Mouse (Mus musculus): Measurements from ENCODE around the gene Phlpp2. TPM values are rescaled to one million over a fixed set of nuclear protein-coding genes. Genes with fewer than 3 reads are reported as not detected.

Gene Phlpp2
- polyA plus RNA-seq, 1 experiment, result 2.9 TPM

DNA sequence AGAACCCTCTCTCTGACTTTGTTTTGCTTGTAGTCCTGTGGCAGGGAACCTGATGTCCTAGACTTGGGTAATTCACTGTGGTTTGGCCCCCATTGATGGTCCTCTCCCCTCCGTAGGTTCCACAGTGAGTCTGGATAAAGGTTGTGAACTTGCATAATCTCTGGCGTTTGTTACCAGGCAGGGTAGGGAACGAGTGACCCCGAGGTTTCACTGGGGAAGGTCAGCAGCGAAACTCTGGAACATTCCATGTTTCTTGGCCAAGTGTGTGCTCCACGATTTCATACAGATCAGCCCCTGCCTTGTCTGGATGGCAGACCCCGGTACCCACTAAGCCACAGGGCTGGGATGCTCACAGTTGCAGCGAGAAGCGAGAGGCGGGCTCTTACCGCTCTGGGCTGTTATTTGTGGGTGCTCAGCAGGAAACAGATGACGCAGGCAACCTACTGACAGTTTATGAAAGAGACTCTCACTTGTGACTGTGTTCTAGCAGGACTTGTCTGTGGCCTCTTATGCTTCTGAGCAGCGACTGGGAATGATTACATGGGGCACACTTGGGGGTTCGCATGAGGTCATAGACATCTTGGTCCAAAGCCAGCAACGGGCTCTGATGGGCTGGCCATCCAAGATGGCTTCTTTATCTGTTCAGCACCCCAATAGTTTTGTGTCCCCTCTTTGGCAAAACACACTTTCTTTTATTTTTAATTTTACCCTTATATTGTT lies 114.2 kb downstream of the Phlpp2 start:
- TF ChIP-seq CTCF (IDR thresholded peaks at IDR 0.05; ENCODE audit: control insufficient read depth, insufficient read depth, insufficient replicate concordance, low read depth, low read length), result no peak
- TF ChIP-seq POLR2A (IDR thresholded peaks at IDR 0.05; ENCODE audit: control insufficient read depth, low read depth, low read length), result no peak
- Histone ChIP-seq H3K36me3 (ENCODE audit: control insufficient read depth, insufficient read depth, low read length) (no peaks in the 10 kb centered on the region), H3K27me3 (ENCODE audit: control insufficient read depth, insufficient read depth, low read length) (no peaks in the 10 kb centered on the region), H3K27ac (ENCODE audit: control insufficient read depth, insufficient read depth, low read depth, low read length) (no peak overlapping the region), H3K4me3 (ENCODE audit: control insufficient read depth, low read depth, low read length) (no peak overlapping the region), H3K4me1 (ENCODE audit: control insufficient read depth, insufficient read depth, low read length) (peaks cover 6% of the 10 kb centered on the region)

DNA sequence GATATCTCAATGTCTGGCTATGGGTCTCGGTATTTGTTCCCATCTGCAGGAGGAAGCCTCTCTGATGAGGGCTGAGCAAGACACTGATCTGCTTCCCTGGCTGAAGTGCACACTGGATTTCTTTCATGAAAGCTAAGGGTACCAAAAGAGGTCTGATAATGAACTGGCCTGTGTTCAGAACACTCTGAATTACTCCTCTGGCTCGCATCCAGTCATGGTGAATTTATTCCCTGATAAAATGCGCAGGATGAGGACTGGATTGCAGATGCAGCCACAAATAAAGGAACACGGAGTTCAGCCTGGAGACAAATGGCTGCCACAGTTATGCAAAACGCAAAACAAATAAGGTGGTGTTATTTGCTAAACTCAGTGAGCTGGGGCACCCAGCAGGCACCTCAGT lies 115.6 kb downstream of the Phlpp2 start:
- peak overlapping the region; percentile 70 for H3K27ac ChIP-seq (ENCODE audit: control insufficient read depth, insufficient read depth, low read depth, low read length)
- H3K4me1 ChIP-seq (ENCODE audit: control insufficient read depth, insufficient read depth, low read length), result peaks cover 6% of the 10 kb centered on the region
- H3K27me3 ChIP-seq (ENCODE audit: control insufficient read depth, insufficient read depth, low read length), result no peaks in the 10 kb centered on the region
- no peak overlapping the region for H3K4me3 ChIP-seq (ENCODE audit: control insufficient read depth, low read depth, low read length)
- no peaks in the 10 kb centered on the region for H3K36me3 ChIP-seq (ENCODE audit: control insufficient read depth, insufficient read depth, low read length)
- TF ChIP-seq CTCF (IDR thresholded peaks at IDR 0.05; ENCODE audit: control insufficient read depth, insufficient read depth, insufficient replicate concordance, low read depth, low read length) (no peak), POLR2A (IDR thresholded peaks at IDR 0.05; ENCODE audit: control insufficient read depth, low read depth, low read length) (no peak)

- H3K36me3 ChIP-seq (ENCODE audit: control insufficient read depth, insufficient read depth, low read length), result no peaks in the 10 kb centered on the region
- TF ChIP-seq CTCF (IDR thresholded peaks at IDR 0.05; ENCODE audit: control insufficient read depth, insufficient read depth, insufficient replicate concordance, low read depth, low read length) (no peak), POLR2A (IDR thresholded peaks at IDR 0.05; ENCODE audit: control insufficient read depth, low read depth, low read length) (no peak)
- H3K27me3 ChIP-seq (ENCODE audit: control insufficient read depth, insufficient read depth, low read length), result no peaks in the 10 kb centered on the region
- no peak overlapping the region for H3K4me3 ChIP-seq (ENCODE audit: control insufficient read depth, low read depth, low read length)
- H3K4me1 ChIP-seq (ENCODE audit: control insufficient read depth, insufficient read depth, low read length), result peaks cover 6% of the 10 kb centered on the region
- no peak overlapping the region for H3K27ac ChIP-seq (ENCODE audit: control insufficient read depth, insufficient read depth, low read depth, low read length)
Measured at GRCm38 (mm10) chr8:109986384-109986783, 118.0 kb downstream of the Phlpp2 start.

- Histone ChIP-seq H3K4me3 (ENCODE audit: control insufficient read depth, low read depth, low read length) (no peak overlapping the region), H3K27me3 (ENCODE audit: control insufficient read depth, insufficient read depth, low read length) (no peaks in the 10 kb centered on the region), H3K27ac (ENCODE audit: control insufficient read depth, insufficient read depth, low read depth, low read length) (no peak overlapping the region), H3K4me1 (ENCODE audit: control insufficient read depth, insufficient read depth, low read length) (no peaks in the 10 kb centered on the region), H3K36me3 (ENCODE audit: control insufficient read depth, insufficient read depth, low read length) (no peaks in the 10 kb centered on the region)
- TF ChIP-seq POLR2A (IDR thresholded peaks at IDR 0.05; ENCODE audit: control insufficient read depth, low read depth, low read length) (no peak), CTCF (IDR thresholded peaks at IDR 0.05; ENCODE audit: control insufficient read depth, insufficient read depth, insufficient replicate concordance, low read depth, low read length) (no peak)
Measured at GRCm38 (mm10) chr8:109987776-109988175, 119.4 kb downstream of the Phlpp2 start.

GRCm38 (mm10) chr8:109989151-109989550 lies 120.8 kb downstream of the Phlpp2 start:
- H3K4me1 ChIP-seq (ENCODE audit: control insufficient read depth, insufficient read depth, low read length), result no peaks in the 10 kb centered on the region
- no peak for TF ChIP-seq POLR2A (IDR thresholded peaks at IDR 0.05; ENCODE audit: control insufficient read depth, low read depth, low read length)
- TF ChIP-seq CTCF (IDR thresholded peaks at IDR 0.05; ENCODE audit: control insufficient read depth, insufficient read depth, insufficient replicate concordance, low read depth, low read length), result peak; percentile 13; the same call in 1 of the 2 replicates

GRCm38 (mm10) chr8:109990224-109990623 lies 121.9 kb downstream of the Phlpp2 start, which contains the start of gene Tat:
Gene Tat (plus strand): TSS chr8:109990437.
- TF ChIP-seq POLR2A (IDR thresholded peaks at IDR 0.05; ENCODE audit: control insufficient read depth, low read depth, low read length) (no peak), CTCF (IDR thresholded peaks at IDR 0.05; ENCODE audit: control insufficient read depth, insufficient read depth, insufficient replicate concordance, low read depth, low read length) (no peak)
- Histone ChIP-seq H3K36me3 (ENCODE audit: control insufficient read depth, insufficient read depth, low read length) (no peaks in the 10 kb centered on the region), H3K27ac (ENCODE audit: control insufficient read depth, insufficient read depth, low read depth, low read length) (no peak within 1 kb of the TSS), H3K4me1 (ENCODE audit: control insufficient read depth, insufficient read depth, low read length) (no peaks in the 10 kb centered on the region), H3K4me3 (ENCODE audit: control insufficient read depth, low read depth, low read length) (no peak within 1 kb of the TSS), H3K27me3 (ENCODE audit: control insufficient read depth, insufficient read depth, low read length) (no peaks in the 10 kb centered on the region)

More at GRCm38 (mm10) chr8:109989151-109989550, 120.8 kb downstream of the Phlpp2 start:
- no peak overlapping the region for H3K4me3 ChIP-seq (ENCODE audit: control insufficient read depth, low read depth, low read length)
- no peaks in the 10 kb centered on the region for H3K36me3 ChIP-seq (ENCODE audit: control insufficient read depth, insufficient read depth, low read length)
- no peaks in the 10 kb centered on the region for H3K27me3 ChIP-seq (ENCODE audit: control insufficient read depth, insufficient read depth, low read length)
- no peak overlapping the region for H3K27ac ChIP-seq (ENCODE audit: control insufficient read depth, insufficient read depth, low read depth, low read length)

GRCm38 (mm10) chr8:109992166-109992565 lies 123.8 kb downstream of the Phlpp2 start:
- no peaks in the 10 kb centered on the region for H3K27me3 ChIP-seq (ENCODE audit: control insufficient read depth, insufficient read depth, low read length)
- no peak overlapping the region for H3K27ac ChIP-seq (ENCODE audit: control insufficient read depth, insufficient read depth, low read depth, low read length)
- H3K4me3 ChIP-seq (ENCODE audit: control insufficient read depth, low read depth, low read length), result no peak overlapping the region
- no peak for TF ChIP-seq CTCF (IDR thresholded peaks at IDR 0.05; ENCODE audit: control insufficient read depth, insufficient read depth, insufficient replicate concordance, low read depth, low read length)
- no peak for TF ChIP-seq POLR2A (IDR thresholded peaks at IDR 0.05; ENCODE audit: control insufficient read depth, low read depth, low read length)
- no peaks in the 10 kb centered on the region for H3K36me3 ChIP-seq (ENCODE audit: control insufficient read depth, insufficient read depth, low read length)
- H3K4me1 ChIP-seq (ENCODE audit: control insufficient read depth, insufficient read depth, low read length), result no peaks in the 10 kb centered on the region
